Comparison of ENCODE assay signal across 9 mouse cellular contexts in genomic region chr4:82408463-82409404, GRCm38 (mm10).
DNase-seq lines count a peak whose midpoint lies in the region; ATAC-seq and TF ChIP-seq lines count a peak whose summit lies in the region.
"Had no signal": no experiment of that assay in that cellular context is flagged by ENCODE, and none has a peak within 500 bp of the region (broad histone marks: within the 10 kb centered on the region; RNA-seq: fewer than 3 reads in every experiment).

No protein-coding gene starts in this region.

- H3K27ac ChIP-seq in kidney, postnatal 0 days = no peak overlapping the region
- H3K27ac ChIP-seq in forebrain, embryonic 13.5 days = peak overlapping the region; percentile 10; the same call in 1 of the 2 replicates
- H3K27ac ChIP-seq in midbrain, embryonic 12.5 days (replicated peaks) = no peak overlapping the region

- 0 out of 2 replicates have a peak, but pooled peaks cover 16% of the 10 kb centered on the region for H3K4me1 ChIP-seq in kidney, postnatal 0 days (replicated peaks; ENCODE audit: insufficient read depth, low read length)
- peaks cover 87% of the 10 kb centered on the region for H3K4me1 ChIP-seq in forebrain, embryonic 13.5 days
- peaks cover 49% of the 10 kb centered on the region for H3K4me1 ChIP-seq in midbrain, embryonic 12.5 days

- no peak overlapping the region for H3K9ac ChIP-seq in kidney, postnatal 0 days (ENCODE audit: low read depth, low read length)
- peak overlapping the region; percentile 9; the same call in 1 of the 2 replicates for H3K9ac ChIP-seq in forebrain, embryonic 13.5 days
- H3K9ac ChIP-seq in midbrain, embryonic 12.5 days (replicated peaks) = no peak overlapping the region

- no peak for ATAC-seq in kidney, postnatal 0 days (replicated peaks; ENCODE audit: low FRiP score, low read depth)
- peak; percentile 14; the same call in 1 of the 2 replicates for ATAC-seq in forebrain, embryonic 13.5 days
- peak; percentile 78 for ATAC-seq in midbrain, embryonic 12.5 days (ENCODE audit: low FRiP score, low read depth)

- no peak overlapping the region for H3K4me3 ChIP-seq in kidney, postnatal 0 days (replicated peaks; ENCODE audit: low read depth, low read length)
- no peak overlapping the region for H3K4me3 ChIP-seq in forebrain, embryonic 13.5 days
- no peak overlapping the region for H3K4me3 ChIP-seq in midbrain, embryonic 12.5 days

- no peaks in the 10 kb centered on the region for H3K36me3 ChIP-seq in kidney, postnatal 0 days (ENCODE audit: insufficient read depth, low read length)
- H3K36me3 ChIP-seq in forebrain, embryonic 13.5 days (ENCODE audit: poor library complexity, severe bottlenecking) = no peaks in the 10 kb centered on the region
- no peaks in the 10 kb centered on the region for H3K36me3 ChIP-seq in midbrain, embryonic 12.5 days

- intact Hi-C loops in gastrocnemius, postnatal 14 days (cut with DNase I; ENCODE audit: low total_unique reads) = no loop called here

- peak overlapping the region; percentile 23; the same call in 1 of the 2 replicates for H3K4me2 ChIP-seq in kidney, postnatal 0 days (ENCODE audit: low read length)
- peak overlapping the region; percentile 45 for H3K4me2 ChIP-seq in forebrain, embryonic 13.5 days
- no peak overlapping the region; the same call in 1 of the 2 replicates for H3K4me2 ChIP-seq in midbrain, embryonic 12.5 days (replicated peaks)

- WGBS in kidney, postnatal 0 days = 56% methylated on average over 22 of the region's 22 CpGs
- WGBS in forebrain, embryonic 13.5 days = 26% methylated on average over 22 of the region's 22 CpGs
- 61% methylated on average over 22 of the region's 22 CpGs for WGBS in midbrain, embryonic 12.5 days

- TF ChIP-seq CTCF in kidney, postnatal 0 days (IDR thresholded peaks at IDR 0.05; ENCODE audit: low read depth) = no peak

- DNase-seq in kidney, postnatal 0 days (ENCODE audit: low spot score) = peak; percentile 61
- DNase-seq in kidney, postnatal 36 days = no peak
- DNase-seq in brain, adult 2 months (ENCODE audit: low read depth, low spot score) = peak; percentile 71
- DNase-seq in urinary bladder, postnatal 4 days (ENCODE audit: low spot score in 2 of 2) = no peak
- DNase-seq in thymus, postnatal 14 days = no peak
- DNase-seq in gastrocnemius, postnatal 14 days = no peak
- DNase-seq: thymus, postnatal 25 days had no signal

- no peaks in the 10 kb centered on the region for H3K9me3 ChIP-seq in kidney, postnatal 0 days (replicated peaks; ENCODE audit: low read length)
- no peaks in the 10 kb centered on the region for H3K9me3 ChIP-seq in forebrain, embryonic 13.5 days (replicated peaks)
- H3K9me3 ChIP-seq in midbrain, embryonic 12.5 days = no peaks in the 10 kb centered on the region

- no peaks in the 10 kb centered on the region for H3K27me3 ChIP-seq in kidney, postnatal 0 days (ENCODE audit: insufficient read depth, low read length)
- H3K27me3 ChIP-seq in forebrain, embryonic 13.5 days = no peaks in the 10 kb centered on the region
- H3K27me3 ChIP-seq in midbrain, embryonic 12.5 days = peaks cover 6% of the 10 kb centered on the region

Comparison
In these comparisons a context has a peak if more than half of its experiments do, and no peak if none do; other contexts are left out.
1. DNase-seq: peak in kidney, postnatal 0 days (single experiment) and brain, adult 2 months (single experiment); none in kidney, postnatal 36 days (0 of 2), urinary bladder, postnatal 4 days (0 of 2), thymus, postnatal 14 days (single experiment) and gastrocnemius, postnatal 14 days (single experiment).